Mouse (Mus musculus) neural tube, embryonic 12.5 days (tissue): Measurements from ENCODE around the gene Hdac7. TPM values are rescaled to one million over a fixed set of nuclear protein-coding genes. Genes with fewer than 3 reads are reported as not detected.

Experiments
- polyA plus RNA-seq: library from polyadenylated mRNA; unstranded; fragments of >200 nt; fragmentation: Nextera tagmentation; extraction: Ambion mirVana; gene quantifications from 2 replicates; pipeline ENCODE4 v1.2.1, GENCODE M21; 2016

The Hdac7 gene
- polyA plus RNA-seq, 1 experiment from 2014 or later: 29.7 TPM

Other genes with a start within 250 kb of the Hdac7 start
- 35.7 and 40.3 TPM in 2 replicates for gene Rpap3, start 138.7 kb downstream of the Hdac7 start, polyA plus RNA-seq
- 0.23 and 0.45 TPM in 2 replicates for gene Endou, start 113.2 kb downstream of the Hdac7 start, polyA plus RNA-seq
- 10.8 and 11.9 TPM in 2 replicates for gene Rapgef3, start 76.5 kb downstream of the Hdac7 start, polyA plus RNA-seq
- gene Slc48a1, start 66.0 kb downstream of the Hdac7 start, polyA plus RNA-seq: 41.4 and 44.9 TPM in 2 replicates
- 0.09 and 0.41 TPM in 2 replicates for gene Vdr, start 66.1 kb upstream of the Hdac7 start, polyA plus RNA-seq
- 50.2 and 50.8 TPM in 2 replicates for gene Tmem106c, start 119.7 kb upstream of the Hdac7 start, polyA plus RNA-seq
- gene Col2a1, start 160.2 kb upstream of the Hdac7 start, polyA plus RNA-seq: 182 and 193 TPM in 2 replicates
- gene Pfkm, start 248.1 kb upstream of the Hdac7 start, polyA plus RNA-seq: 50.4 and 50.9 TPM in 2 replicates
- 31.6 and 33.1 TPM in 2 replicates for gene Senp1, start 249.2 kb upstream of the Hdac7 start, polyA plus RNA-seq